Mouse (Mus musculus): ENCODE data around the gene Dnal4. TPM values are rescaled to one million over a fixed set of nuclear protein-coding genes. Genes with fewer than 3 reads are reported as not detected.
A peak's percentile ranks its signal among the peaks of the same experiment; 100 is the strongest.

Dnal4 gene
- total RNA-seq, 2 experiments from 2014 or later = 53.0 to 56.9 TPM

- DNase-seq (ENCODE audit: low spot score in 2 of 2) = no peak
These were observed 24.0 kb upstream of the Dnal4 start for GRCm38 (mm10) chr15:79801646-79802045.

GRCm38 (mm10) chr15:79800701-79801100 lies 23.1 kb upstream of the Dnal4 start:
- no peak for DNase-seq (ENCODE audit: low spot score in 2 of 2)

- peak; percentile 60 to 80 for DNase-seq (ENCODE audit: low spot score in 2 of 2)
These were observed 20.9 kb upstream of the Dnal4 start for GRCm38 (mm10) chr15:79798591-79798990.

GRCm38 (mm10) chr15:79797680-79798079 lies 20.0 kb upstream of the Dnal4 start:
- DNase-seq (ENCODE audit: low spot score in 2 of 2) = no peak

GRCm38 (mm10) chr15:79797096-79797495 lies 19.4 kb upstream of the Dnal4 start:
- no peak for DNase-seq (ENCODE audit: low spot score in 2 of 2)

GRCm38 (mm10) chr15:79796256-79796655 lies 18.6 kb upstream of the Dnal4 start:
- DNase-seq (ENCODE audit: low spot score in 2 of 2) = peak; percentile 78 to 85

GRCm38 (mm10) chr15:79794173-79794572 lies 16.5 kb upstream of the Dnal4 start:
- peak in 1 of 2 experiments; percentile 8 for DNase-seq (ENCODE audit: low spot score in 2 of 2)

- DNase-seq (ENCODE audit: low spot score in 2 of 2) = no peak
These were observed 15.4 kb upstream of the Dnal4 start for GRCm38 (mm10) chr15:79793076-79793475.

GRCm38 (mm10) chr15:79792455-79792854 lies 14.8 kb upstream of the Dnal4 start:
- DNase-seq (ENCODE audit: low spot score in 2 of 2) = no peak

- no peak for DNase-seq (ENCODE audit: low spot score in 2 of 2)
These were observed 13.9 kb upstream of the Dnal4 start for GRCm38 (mm10) chr15:79791502-79791901.

GRCm38 (mm10) chr15:79790905-79791304 lies 13.3 kb upstream of the Dnal4 start:
- DNase-seq (ENCODE audit: low spot score in 2 of 2) = no peak

- no peak for DNase-seq (ENCODE audit: low spot score in 2 of 2)
These were observed 12.5 kb upstream of the Dnal4 start for GRCm38 (mm10) chr15:79790111-79790510.

GRCm38 (mm10) chr15:79787815-79788214 lies 10.2 kb upstream of the Dnal4 start:
- DNase-seq (ENCODE audit: low spot score in 2 of 2) = no peak

GRCm38 (mm10) chr15:79785056-79785455 lies 7.4 kb upstream of the Dnal4 start:
- no peak for DNase-seq (ENCODE audit: low spot score in 2 of 2)

GRCm38 (mm10) chr15:79775662-79776061 lies 2.0 kb downstream of the Dnal4 start:
- DNase-seq (ENCODE audit: low spot score in 2 of 2) = no peak

GRCm38 (mm10) chr15:79774117-79775027 lies 3.3 kb downstream of the Dnal4 start:
- peak; percentile 94 to 95 for DNase-seq (ENCODE audit: low spot score in 2 of 2)

GRCm38 (mm10) chr15:79770629-79771240 lies 6.9 kb downstream of the Dnal4 start:
- DNase-seq (ENCODE audit: low spot score in 2 of 2) = peak; percentile 65 to 70

- DNase-seq (ENCODE audit: low spot score in 2 of 2) = no peak
These were observed 9.3 kb downstream of the Dnal4 start for GRCm38 (mm10) chr15:79768302-79768701.

- no peak for DNase-seq (ENCODE audit: low spot score in 2 of 2)
These were observed 10.2 kb downstream of the Dnal4 start for GRCm38 (mm10) chr15:79767327-79767961.

GRCm38 (mm10) chr15:79766586-79767071 lies 11.0 kb downstream of the Dnal4 start:
- no peak for DNase-seq (ENCODE audit: low spot score in 2 of 2)

- DNase-seq (ENCODE audit: low spot score in 2 of 2) = no peak
These were observed 11.5 kb downstream of the Dnal4 start for GRCm38 (mm10) chr15:79766168-79766567.

GRCm38 (mm10) chr15:79765361-79765760 lies 12.3 kb downstream of the Dnal4 start:
- no peak for DNase-seq (ENCODE audit: low spot score in 2 of 2)
